Mouse (Mus musculus) embryonic facial prominence, embryonic 10.5 days (tissue): ENCODE measurements around the gene Crk. TPM values are rescaled to one million over a fixed set of nuclear protein-coding genes. Genes with fewer than 3 reads are reported as not detected.

Source experiments
- DNase-seq: peaks from one replicate; pipeline ENCODE4 v3.0.0-alpha.2; 2017; ENCODE audit warnings: low spot score
- H3K27ac ChIP-seq: fragments of 300-500 bp; sonication (generic); replicated peaks from 2 replicates; pipeline ENCODE4 v1.5.1; 2016; ENCODE audit warnings: mild to moderate bottlenecking
- H3K27me3 ChIP-seq: fragments of 300-500 bp; sonication (generic); replicated peaks from 2 replicates; pipeline ENCODE4 v1.6.1; 2016; ENCODE audit warnings: low read depth, mild to moderate bottlenecking; ENCODE audit not compliant: poor library complexity, severe bottlenecking
- H3K36me3 ChIP-seq: fragments of 300-500 bp; sonication (generic); replicated peaks from 2 replicates; pipeline ENCODE4 v1.6.1; 2016; ENCODE audit warnings: mild to moderate bottlenecking, moderate library complexity
- H3K4me1 ChIP-seq: fragments of 300-500 bp; sonication (generic); 2 replicates; pipeline ENCODE4 v1.6.1; 2016
- H3K4me3 ChIP-seq: fragments of 300-500 bp; sonication (generic); 2 replicates; pipeline ENCODE4 v1.5.1; 2016; ENCODE audit warnings: mild to moderate bottlenecking, moderate library complexity
- H3K9me3 ChIP-seq: fragments of 300-500 bp; sonication (generic); 2 replicates; pipeline ENCODE4 v1.6.1; 2016; ENCODE audit warnings: mild to moderate bottlenecking
- WGBS: fragments of 180-500 bp; shearing (Covaris S2); methylation state at CpG from one replicate; pipeline ENCODE4 v1.1.7; 2016; 5-methylcytosine and 5-hydroxymethylcytosine counted together
- polyA plus RNA-seq: library from polyadenylated mRNA; unstranded; fragments of >200 nt; fragmentation: Nextera tagmentation; extraction: Ambion mirVana; gene quantifications from 2 replicates; pipeline ENCODE4 v1.2.1, GENCODE M21; 2016

Crk gene
- polyA plus RNA-seq, 1 experiment from 2014 or later, result 112 TPM

GRCm38 (mm10) chr11:75650958-75651425, 28.1 kb upstream of the Crk start:
- H3K27ac ChIP-seq, result peak overlapping the region; percentile 85
- 0 out of 2 replicates have a peak, but pooled peaks cover 2% of the 10 kb centered on the region for H3K36me3 ChIP-seq
- peak overlapping the region; percentile 73 for H3K4me3 ChIP-seq
- peaks cover 39% of the 10 kb centered on the region for H3K27me3 ChIP-seq
- 44% methylated on average over 13 of the region's 13 CpGs for WGBS
- no peak for DNase-seq
- peaks cover 65% of the 10 kb centered on the region for H3K4me1 ChIP-seq
- H3K9me3 ChIP-seq, result no peaks in the 10 kb centered on the region

- peak; percentile 76 for DNase-seq
- WGBS, result under 1% methylated on average over 54 of the region's 54 CpGs
- peak overlapping the region; percentile 73 for H3K4me3 ChIP-seq
- no peaks in the 10 kb centered on the region for H3K9me3 ChIP-seq
- peaks cover 71% of the 10 kb centered on the region for H3K4me1 ChIP-seq
- H3K27me3 ChIP-seq, result peaks cover 46% of the 10 kb centered on the region
- H3K27ac ChIP-seq, result peak overlapping the region; percentile 85
- H3K36me3 ChIP-seq, result 0 out of 2 replicates have a peak, but pooled peaks cover 2% of the 10 kb centered on the region
These were observed 27.4 kb upstream of the Crk start for GRCm38 (mm10) chr11:75651426-75652221.

- Histone ChIP-seq H3K27ac (peak overlapping the region; percentile 85; the same call in 1 of the 2 replicates), H3K4me1 (peaks cover 77% of the 10 kb centered on the region), H3K36me3 (0 out of 2 replicates have a peak, but pooled peaks cover 2% of the 10 kb centered on the region), H3K27me3 (peaks cover 53% of the 10 kb centered on the region), H3K9me3 (no peaks in the 10 kb centered on the region), H3K4me3 (peak overlapping the region; percentile 73)
- DNase-seq, result no peak
- WGBS, result 19% methylated on average over 20 of the region's 20 CpGs
These were observed 26.7 kb upstream of the Crk start for GRCm38 (mm10) chr11:75652222-75652941.

- peak overlapping the region; percentile 73 for H3K4me3 ChIP-seq
- H3K27me3 ChIP-seq, result peaks cover 54% of the 10 kb centered on the region
- H3K4me1 ChIP-seq, result peaks cover 73% of the 10 kb centered on the region
- H3K36me3 ChIP-seq, result 0 out of 2 replicates have a peak, but pooled peaks cover under 1% of the 10 kb centered on the region
- peak overlapping the region; percentile 81; the same call in 1 of the 2 replicates for H3K27ac ChIP-seq
- WGBS, result 24% methylated on average over 14 of the region's 14 CpGs
- peak; percentile 35 for DNase-seq
- H3K9me3 ChIP-seq, result no peaks in the 10 kb centered on the region
These were observed 25.9 kb upstream of the Crk start for GRCm38 (mm10) chr11:75652942-75653684.

GRCm38 (mm10) chr11:75653781-75654470, 25.1 kb upstream of the Crk start:
- Histone ChIP-seq H3K4me1 (peaks cover 70% of the 10 kb centered on the region), H3K4me3 (peak overlapping the region; percentile 73), H3K27me3 (peaks cover 54% of the 10 kb centered on the region), H3K27ac (peak overlapping the region; percentile 81), H3K36me3 (0 out of 2 replicates have a peak, but pooled peaks cover 9% of the 10 kb centered on the region), H3K9me3 (no peaks in the 10 kb centered on the region)
- under 1% methylated on average over 45 of the region's 45 CpGs for WGBS
- DNase-seq, result peak; percentile 91

GRCm38 (mm10) chr11:75654471-75655390, 24.3 kb upstream of the Crk start:
- WGBS, result 35% methylated on average over 25 of the region's 25 CpGs
- peaks cover 70% of the 10 kb centered on the region for H3K4me1 ChIP-seq

GRCm38 (mm10) chr11:75655621-75656545, 23.2 kb upstream of the Crk start:
- Histone ChIP-seq H3K4me3 (peak overlapping the region; percentile 69), H3K36me3 (peaks cover 22% of the 10 kb centered on the region), H3K4me1 (peaks cover 62% of the 10 kb centered on the region), H3K9me3 (no peaks in the 10 kb centered on the region), H3K27me3 (peaks cover 54% of the 10 kb centered on the region), H3K27ac (peak overlapping the region; percentile 81)
- peak; percentile 79 for DNase-seq
- WGBS, result 2% methylated on average over 78 of the region's 78 CpGs

More at GRCm38 (mm10) chr11:75654471-75655390, 24.3 kb upstream of the Crk start:
- no peaks in the 10 kb centered on the region for H3K9me3 ChIP-seq
- peaks cover 11% of the 10 kb centered on the region for H3K36me3 ChIP-seq
- no peak for DNase-seq
- peaks cover 54% of the 10 kb centered on the region for H3K27me3 ChIP-seq
- peak overlapping the region; percentile 73 for H3K4me3 ChIP-seq
- H3K27ac ChIP-seq, result peak overlapping the region; percentile 81

- peaks cover 53% of the 10 kb centered on the region for H3K27me3 ChIP-seq
- DNase-seq, result no peak
- H3K4me1 ChIP-seq, result peaks cover 52% of the 10 kb centered on the region
- 64% methylated on average over 19 of the region's 20 CpGs for WGBS
- H3K4me3 ChIP-seq, result peak overlapping the region; percentile 69
- peaks cover 33% of the 10 kb centered on the region for H3K36me3 ChIP-seq
- no peaks in the 10 kb centered on the region for H3K9me3 ChIP-seq
- H3K27ac ChIP-seq, result peak overlapping the region; percentile 81
These were observed 22.2 kb upstream of the Crk start for GRCm38 (mm10) chr11:75656621-75657590.

GRCm38 (mm10) chr11:75657841-75658240, 21.2 kb upstream of the Crk start:
- no peak overlapping the region for H3K4me3 ChIP-seq
- H3K4me1 ChIP-seq, result peaks cover 44% of the 10 kb centered on the region
- no peaks in the 10 kb centered on the region for H3K9me3 ChIP-seq
- DNase-seq, result no peak
- no peak overlapping the region for H3K27ac ChIP-seq
- H3K36me3 ChIP-seq, result peaks cover 42% of the 10 kb centered on the region
- H3K27me3 ChIP-seq, result peaks cover 44% of the 10 kb centered on the region
